Mouse (Mus musculus) intestine, embryonic 16.5 days (tissue): ENCODE results near the gene Lrrc27. TPM values are rescaled to one million over a fixed set of nuclear protein-coding genes. Genes with fewer than 3 reads are reported as not detected.

Experiments
- ATAC-seq: fragments of 200-750 bp; cut with Nextera tagmentation; 2 replicates; pipeline ENCODE4 v1.8.0; 2017; ENCODE audit warnings: moderate TSS enrichment, moderate library complexity
- H3K27ac ChIP-seq: fragments of 300-500 bp; sonication (generic); 2 replicates; pipeline ENCODE4 v1.5.1; 2014; ENCODE audit warnings: mild to moderate bottlenecking, low read length
- H3K27me3 ChIP-seq: fragments of 300-500 bp; sonication (generic); replicated peaks from 2 replicates; pipeline ENCODE4 v1.6.1; 2014; ENCODE audit warnings: low read length, control low read depth, mixed read lengths; ENCODE audit not compliant: control insufficient read depth, insufficient read depth
- H3K36me3 ChIP-seq: fragments of 300-500 bp; sonication (generic); 2 replicates; pipeline ENCODE4 v1.6.1; 2014; ENCODE audit warnings: low read length, control low read depth; ENCODE audit not compliant: control insufficient read depth, insufficient read depth
- H3K4me1 ChIP-seq: fragments of 300-500 bp; sonication (generic); 2 replicates; pipeline ENCODE4 v1.6.1; 2014; ENCODE audit warnings: low read length, control low read depth, mixed read lengths; ENCODE audit not compliant: control insufficient read depth, insufficient read depth
- H3K4me2 ChIP-seq: fragments of 300-500 bp; sonication (generic); 2 replicates; pipeline ENCODE4 v1.6.1; 2014; ENCODE audit warnings: low read depth, low read length, control low read depth
- H3K4me3 ChIP-seq: fragments of 300-500 bp; sonication (generic); 2 replicates; pipeline ENCODE4 v1.5.1; 2014; ENCODE audit warnings: mild to moderate bottlenecking, low read length
- H3K9ac ChIP-seq: fragments of 300-500 bp; sonication (generic); 2 replicates; pipeline ENCODE4 v1.6.1; 2014; ENCODE audit warnings: low read depth, low read length
- H3K9me3 ChIP-seq: fragments of 300-500 bp; sonication (generic); 2 replicates; pipeline ENCODE4 v1.6.1; 2016; ENCODE audit warnings: low read length, control low read depth; ENCODE audit not compliant: control insufficient read depth
- WGBS: fragments of 180-500 bp; shearing (Covaris S2); extraction: QIAGEN DNeasy Blood & Tissue Kit; methylation state at CpG from one replicate; pipeline ENCODE4 v1.1.7; 2014; 5-methylcytosine and 5-hydroxymethylcytosine counted together
- polyA plus RNA-seq: library from polyadenylated mRNA; unstranded; fragments of >200 nt; fragmentation: Nextera tagmentation; extraction: Ambion mirVana; gene quantifications from 2 replicates; pipeline ENCODE4 v1.2.1, GENCODE M21; 2015

The Lrrc27 gene
- polyA plus RNA-seq, 1 experiment from 2014 or later: 4.4 TPM

GRCm38 (mm10) chr7:139187277-139187676 lies 25.5 kb upstream of the Lrrc27 start:
- no peak overlapping the region for H3K9ac ChIP-seq
- 34% methylated on average over 7 of the region's 7 CpGs for WGBS
- no peaks in the 10 kb centered on the region for H3K9me3 ChIP-seq
- no peaks in the 10 kb centered on the region for H3K36me3 ChIP-seq
- peak overlapping the region; percentile 68 for H3K4me3 ChIP-seq
- peaks cover 31% of the 10 kb centered on the region for H3K27me3 ChIP-seq
- peak overlapping the region; percentile 100 for H3K4me2 ChIP-seq
- ATAC-seq: no peak
- H3K4me1 ChIP-seq: peaks cover 8% of the 10 kb centered on the region
- H3K27ac ChIP-seq: no peak overlapping the region

GRCm38 (mm10) chr7:139187771-139188633 lies 24.8 kb upstream of the Lrrc27 start:
- peaks cover 31% of the 10 kb centered on the region for H3K27me3 ChIP-seq
- H3K36me3 ChIP-seq: no peaks in the 10 kb centered on the region
- peak; percentile 98 for ATAC-seq
- WGBS: under 1% methylated on average over 91 of the region's 94 CpGs
- no peak overlapping the region for H3K27ac ChIP-seq
- peak overlapping the region; percentile 100 for H3K4me2 ChIP-seq
- peak overlapping the region; percentile 68 for H3K4me3 ChIP-seq
- H3K4me1 ChIP-seq: peaks cover 8% of the 10 kb centered on the region
- H3K9ac ChIP-seq: peak overlapping the region; percentile 70
- no peaks in the 10 kb centered on the region for H3K9me3 ChIP-seq

GRCm38 (mm10) chr7:139188634-139189207 lies 24.1 kb upstream of the Lrrc27 start:
- peak overlapping the region; percentile 51; the same call in 1 of the 2 replicates for H3K9ac ChIP-seq

GRCm38 (mm10) chr7:139190616-139191015 lies 22.2 kb upstream of the Lrrc27 start:
- Histone ChIP-seq H3K4me2 (no peak overlapping the region), H3K27me3 (peaks cover 31% of the 10 kb centered on the region), H3K4me1 (peaks cover 8% of the 10 kb centered on the region), H3K36me3 (no peaks in the 10 kb centered on the region), H3K9me3 (no peaks in the 10 kb centered on the region), H3K9ac (no peak overlapping the region), H3K4me3 (no peak overlapping the region), H3K27ac (no peak overlapping the region)
- 83% methylated on average over 4 of the region's 4 CpGs for WGBS
- no peak for ATAC-seq

More at GRCm38 (mm10) chr7:139188634-139189207, 24.1 kb upstream of the Lrrc27 start:
- no peaks in the 10 kb centered on the region for H3K36me3 ChIP-seq
- H3K4me2 ChIP-seq: peak overlapping the region; percentile 100
- no peaks in the 10 kb centered on the region for H3K9me3 ChIP-seq
- ATAC-seq: peak; percentile 75
- H3K4me1 ChIP-seq: peaks cover 8% of the 10 kb centered on the region
- peaks cover 31% of the 10 kb centered on the region for H3K27me3 ChIP-seq
- WGBS: 3% methylated on average over 23 of the region's 23 CpGs
- H3K4me3 ChIP-seq: peak overlapping the region; percentile 68
- no peak overlapping the region for H3K27ac ChIP-seq

- ATAC-seq: no peak
- Histone ChIP-seq H3K4me1 (peaks cover 8% of the 10 kb centered on the region), H3K27ac (no peak overlapping the region), H3K27me3 (peaks cover 22% of the 10 kb centered on the region), H3K9ac (no peak overlapping the region), H3K9me3 (no peaks in the 10 kb centered on the region), H3K4me3 (no peak overlapping the region), H3K36me3 (no peaks in the 10 kb centered on the region), H3K4me2 (no peak overlapping the region)
- WGBS: 76% methylated on average over 6 of the region's 6 CpGs
These were observed 21.2 kb upstream of the Lrrc27 start for GRCm38 (mm10) chr7:139191619-139192018.

- H3K36me3 ChIP-seq: no peaks in the 10 kb centered on the region
- ATAC-seq: no peak
- 70% methylated on average over 4 of the region's 4 CpGs for WGBS
- no peaks in the 10 kb centered on the region for H3K9me3 ChIP-seq
- H3K27ac ChIP-seq: no peak overlapping the region
- H3K27me3 ChIP-seq: no peaks in the 10 kb centered on the region; the same call in 1 of the 2 replicates
- no peak overlapping the region for H3K9ac ChIP-seq
- H3K4me1 ChIP-seq: no peaks in the 10 kb centered on the region
- H3K4me3 ChIP-seq: no peak overlapping the region
- no peak overlapping the region for H3K4me2 ChIP-seq
These were observed 15.8 kb upstream of the Lrrc27 start for GRCm38 (mm10) chr7:139197022-139197421.

- Histone ChIP-seq H3K27me3 (no peaks in the 10 kb centered on the region; the same call in 1 of the 2 replicates), H3K4me1 (no peaks in the 10 kb centered on the region), H3K27ac (no peak overlapping the region), H3K9ac (no peak overlapping the region), H3K4me2 (no peak overlapping the region), H3K36me3 (no peaks in the 10 kb centered on the region), H3K9me3 (no peaks in the 10 kb centered on the region), H3K4me3 (no peak overlapping the region)
- no peak; the same call in 1 of the 2 replicates for ATAC-seq
- WGBS: 24% methylated on average over 7 of the region's 7 CpGs
These were observed 12.7 kb upstream of the Lrrc27 start for GRCm38 (mm10) chr7:139200108-139200507.

GRCm38 (mm10) chr7:139201209-139201608 lies 11.6 kb upstream of the Lrrc27 start:
- WGBS: 50% methylated on average over 6 of the region's 6 CpGs
- Histone ChIP-seq H3K9ac (no peak overlapping the region), H3K36me3 (no peaks in the 10 kb centered on the region), H3K27ac (no peak overlapping the region), H3K4me1 (no peaks in the 10 kb centered on the region), H3K4me3 (no peak overlapping the region), H3K9me3 (no peaks in the 10 kb centered on the region), H3K27me3 (no peaks in the 10 kb centered on the region; the same call in 1 of the 2 replicates), H3K4me2 (no peak overlapping the region)
- no peak for ATAC-seq

GRCm38 (mm10) chr7:139208023-139208772 lies 4.6 kb upstream of the Lrrc27 start:
- no peak overlapping the region for H3K4me2 ChIP-seq
- no peaks in the 10 kb centered on the region for H3K4me1 ChIP-seq
- no peaks in the 10 kb centered on the region for H3K9me3 ChIP-seq
- no peak for ATAC-seq
- H3K27ac ChIP-seq: no peak overlapping the region
- no peak overlapping the region for H3K9ac ChIP-seq
- no peaks in the 10 kb centered on the region for H3K36me3 ChIP-seq
- WGBS: 26% methylated on average over 7 of the region's 7 CpGs
- no peak overlapping the region for H3K4me3 ChIP-seq
- H3K27me3 ChIP-seq: no peaks in the 10 kb centered on the region
